Mouse (Mus musculus) right cerebral cortex, adult 2 months (tissue): ENCODE data around the gene Olfr632.
A peak's percentile ranks its signal among the peaks of the same experiment; 100 is the strongest.
"Not testable (repeated sequence)": the region's sequence is repeated elsewhere in the genome, so short reads cannot be mapped to it uniquely, and the experiment has no call there.

ENCODE experiments used
- DNase-seq, 2 experiments: peaks; one replicate each; pipeline ENCODE4 v3.0.0; 2021 to 2022; ENCODE audit warnings: low spot score in 2 of 2

The Olfr632 gene

DNA sequence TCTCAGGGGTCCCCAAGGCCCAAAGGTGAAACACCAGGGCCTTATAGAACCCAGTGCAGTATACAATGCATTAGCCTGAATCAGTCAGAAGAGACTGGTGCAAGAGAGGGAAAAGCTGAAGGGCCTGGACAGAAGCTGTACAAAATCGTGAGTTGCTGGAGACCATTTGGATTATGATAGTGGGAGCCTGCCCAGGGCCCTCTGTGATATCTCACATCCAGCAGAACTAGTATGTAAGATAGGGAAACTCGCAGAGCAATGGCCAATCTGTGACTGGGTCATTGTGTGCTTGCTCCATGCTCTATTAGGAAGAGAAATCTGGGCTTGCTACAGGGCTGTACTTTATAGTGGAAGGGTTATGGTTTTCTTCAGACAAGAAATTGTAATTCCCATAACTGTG lies at the start of gene Olfr632:
Olfr632 (plus strand) TSS at position 84 of the 400 bp plus-strand sequence.
- no peak for DNase-seq

DNA sequence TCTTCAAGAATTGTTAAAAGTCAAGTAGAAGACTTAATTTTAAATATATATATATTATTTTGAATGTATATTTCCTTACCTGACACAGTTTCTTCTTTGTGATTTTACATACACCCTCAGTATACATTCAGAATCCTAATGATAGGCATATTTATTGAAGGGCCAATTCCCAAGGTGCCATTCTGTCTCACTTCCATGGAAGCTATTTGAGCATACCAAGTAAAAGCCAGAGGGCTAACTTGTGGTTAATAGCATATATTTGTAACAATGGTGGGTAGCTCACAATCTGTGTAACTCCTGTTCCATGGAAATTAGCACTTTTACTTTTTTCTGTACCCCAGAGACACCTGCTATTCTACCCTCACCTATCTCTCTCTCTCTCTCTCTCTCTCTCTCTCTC lies 48.0 kb upstream of the Olfr632 start, which contains the start of gene Olfr66:
Olfr66 (minus strand) TSS at position 101 of the 400 bp plus-strand sequence.
- no peak for DNase-seq

DNA sequence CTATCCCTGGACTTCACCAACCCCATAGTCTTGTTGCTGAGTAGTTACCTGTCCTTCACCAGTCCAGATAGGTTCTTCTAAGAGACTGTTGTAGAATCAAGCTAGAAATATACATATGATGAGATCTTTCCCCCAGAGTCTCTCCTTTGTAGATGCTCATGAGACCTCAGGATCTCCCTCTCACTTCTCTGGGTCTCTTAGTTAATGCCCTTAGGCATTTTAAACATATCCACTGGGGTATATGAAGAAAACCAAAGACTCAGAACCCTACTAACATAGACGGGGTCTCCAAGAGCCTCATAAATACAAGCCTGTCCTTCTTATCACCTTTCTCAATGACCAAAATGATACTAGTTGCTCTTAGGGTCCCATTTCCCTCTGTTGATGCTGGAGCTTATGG lies 39.8 kb upstream of the Olfr632 start, which contains the start of gene Olfr64:
Olfr64 (minus strand) TSS at position 101 of the 400 bp plus-strand sequence.
- no peak for DNase-seq

DNA sequence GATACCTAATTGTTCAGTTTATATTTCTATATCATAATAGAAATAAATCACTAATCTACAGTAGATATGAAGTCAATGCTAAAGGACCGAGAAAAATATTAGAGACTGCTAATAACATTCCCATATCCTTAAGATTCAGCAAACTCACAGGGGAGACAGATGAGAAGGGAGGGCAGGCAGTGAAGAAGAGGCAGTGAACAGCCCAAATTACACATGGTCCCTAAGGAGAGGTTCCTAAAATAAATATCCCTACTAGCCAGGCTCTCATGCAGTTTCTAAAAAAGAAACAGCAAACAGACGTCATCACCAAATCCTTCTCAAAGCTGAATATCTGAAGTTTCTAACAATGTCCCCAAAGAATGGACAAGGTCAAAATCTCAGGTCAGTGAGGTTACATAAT lies 31.0 kb upstream of the Olfr632 start, which contains the start of gene Olfr65:
Olfr65 (plus strand) TSS at position 301 of the 400 bp plus-strand sequence.
- DNase-seq: no peak

GRCm38 (mm10) chr7:103910047-103910446 lies 24.1 kb upstream of the Olfr632 start:
- no peak for DNase-seq

DNA sequence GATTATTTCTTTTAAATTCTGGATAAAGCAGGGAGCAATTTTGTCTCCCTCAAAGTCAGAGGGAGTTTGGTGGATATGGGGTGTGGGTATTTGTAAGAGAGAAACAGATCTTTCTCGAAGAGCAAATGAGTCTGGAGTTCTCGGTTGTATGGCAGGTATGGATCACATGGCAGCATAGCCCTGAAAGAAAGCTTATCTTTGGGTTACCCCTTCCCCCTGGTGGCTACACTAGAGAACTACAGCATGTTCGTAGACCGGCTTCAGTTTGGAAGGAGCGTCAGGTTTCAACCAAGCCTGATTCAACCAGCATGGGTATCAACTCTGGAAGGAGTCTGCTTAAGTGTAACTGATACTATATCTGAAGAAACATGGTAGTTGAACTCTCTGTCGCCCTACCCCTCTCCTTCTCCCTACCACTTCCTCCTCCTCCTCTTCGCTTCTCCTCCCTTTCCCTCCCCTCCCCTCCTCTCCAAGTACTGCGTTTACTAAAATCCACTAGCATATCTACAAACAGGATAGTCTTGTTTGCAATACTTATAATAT lies 21.1 kb upstream of the Olfr632 start:
- no peak for DNase-seq

DNA sequence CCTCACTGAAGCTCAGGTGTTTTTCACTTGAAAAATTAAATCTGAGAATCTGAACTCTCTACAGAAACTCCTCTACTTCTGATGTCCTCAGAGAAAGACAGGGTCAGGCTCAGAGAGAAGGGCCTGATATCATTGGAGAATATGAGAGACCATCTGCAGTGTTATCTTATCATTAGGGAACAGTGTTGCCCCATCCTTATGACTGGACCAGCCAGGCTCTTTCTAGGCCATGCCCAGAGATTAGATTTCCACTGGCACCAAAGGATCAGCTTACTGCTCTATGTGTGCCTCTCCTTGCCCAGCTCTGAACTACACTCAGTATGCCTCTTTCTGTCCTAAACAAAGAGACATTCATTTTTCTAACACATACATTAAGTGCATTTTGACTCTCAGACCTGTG lies 18.8 kb upstream of the Olfr632 start:
- DNase-seq: no peak

DNA sequence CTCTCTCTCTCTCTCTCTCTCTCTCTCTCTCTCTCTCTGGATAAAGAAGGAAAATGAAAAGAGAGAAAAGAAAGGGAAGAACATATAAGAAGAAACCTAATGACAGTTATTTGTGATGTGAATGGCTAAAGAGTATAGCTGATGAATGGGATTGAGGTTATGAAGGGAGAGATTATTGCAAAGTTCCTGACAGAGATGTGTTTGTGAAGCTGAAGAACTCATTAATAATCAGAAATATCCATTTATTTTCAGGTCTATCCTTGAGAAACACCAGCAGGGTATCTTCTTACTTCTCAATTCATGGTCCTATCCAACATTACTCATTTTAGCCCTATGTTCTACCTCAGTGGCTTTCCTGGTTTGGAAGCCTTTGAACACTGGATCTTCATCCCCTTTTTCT lies 5.6 kb upstream of the Olfr632 start, which contains the start of gene Olfr631:
Olfr631 (plus strand) TSS at position 301 of the 400 bp plus-strand sequence.
- no peak for DNase-seq

DNA sequence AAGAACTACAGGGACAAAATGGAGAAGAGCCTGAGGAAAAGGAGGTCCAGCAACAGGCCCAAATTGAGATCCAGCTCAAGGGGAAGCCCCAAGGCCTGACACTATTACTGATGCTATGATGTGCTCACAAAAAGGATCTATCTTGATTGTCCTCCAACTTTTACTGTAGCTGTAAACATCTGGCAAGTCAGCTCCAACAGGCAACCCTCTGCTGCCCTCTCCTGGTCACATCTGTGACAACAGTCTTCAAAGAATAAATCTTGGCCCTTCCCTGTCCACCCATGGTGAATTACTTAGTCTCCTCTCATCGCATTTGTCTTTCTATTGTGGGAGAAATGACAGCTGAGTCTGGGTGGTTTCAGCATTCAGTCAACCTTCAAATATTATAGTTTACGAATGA lies 8.6 kb downstream of the Olfr632 start:
- DNase-seq: peak; percentile 3 to 4

- DNase-seq: no peak
These were observed 10.0 kb downstream of the Olfr632 start, which contains the start of gene Olfr633 for GRCm38 (mm10) chr7:103944137-103944536. Gene Olfr633, plus strand, starts transcription at chr7:103944437.

GRCm38 (mm10) chr7:103966873-103967272 lies 32.7 kb downstream of the Olfr632 start:
- not testable (repeated sequence) for DNase-seq

GRCm38 (mm10) chr7:103970852-103971251 lies 36.7 kb downstream of the Olfr632 start, which contains the start of gene Olfr635:
Gene Olfr635, plus strand, starts transcription at chr7:103971152.
- DNase-seq: no peak

DNA sequence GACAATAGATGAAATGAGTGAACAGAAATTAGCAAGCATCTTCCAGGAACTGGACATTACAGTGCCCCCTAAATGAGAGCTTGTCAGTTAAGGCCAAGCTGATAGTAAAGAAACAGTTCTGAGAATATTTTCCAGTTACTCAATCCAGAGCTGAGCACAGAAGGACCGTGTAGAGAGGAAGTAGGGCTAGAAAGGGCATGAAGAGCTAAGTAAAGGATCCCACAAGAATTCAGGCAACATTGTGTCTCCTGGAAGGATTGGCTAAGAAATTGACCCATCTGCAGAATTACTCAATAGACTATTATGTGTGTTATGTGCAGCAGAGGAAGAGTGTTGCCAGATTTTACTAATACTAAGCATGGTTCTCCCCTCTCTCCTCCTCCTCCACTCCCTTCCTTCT lies 37.6 kb downstream of the Olfr632 start:
- DNase-seq: no peak
